Mouse (Mus musculus) urinary bladder, postnatal 36 days (tissue): ENCODE results near the gene Trappc11.

Experiments
- DNase-seq, 2 experiments: peaks; one replicate each; pipeline ENCODE4 v3.0.0; 2022; ENCODE audit warnings: low spot score in 2 of 2, mixed read lengths in 1 of 2

The Trappc11 gene

DNA sequence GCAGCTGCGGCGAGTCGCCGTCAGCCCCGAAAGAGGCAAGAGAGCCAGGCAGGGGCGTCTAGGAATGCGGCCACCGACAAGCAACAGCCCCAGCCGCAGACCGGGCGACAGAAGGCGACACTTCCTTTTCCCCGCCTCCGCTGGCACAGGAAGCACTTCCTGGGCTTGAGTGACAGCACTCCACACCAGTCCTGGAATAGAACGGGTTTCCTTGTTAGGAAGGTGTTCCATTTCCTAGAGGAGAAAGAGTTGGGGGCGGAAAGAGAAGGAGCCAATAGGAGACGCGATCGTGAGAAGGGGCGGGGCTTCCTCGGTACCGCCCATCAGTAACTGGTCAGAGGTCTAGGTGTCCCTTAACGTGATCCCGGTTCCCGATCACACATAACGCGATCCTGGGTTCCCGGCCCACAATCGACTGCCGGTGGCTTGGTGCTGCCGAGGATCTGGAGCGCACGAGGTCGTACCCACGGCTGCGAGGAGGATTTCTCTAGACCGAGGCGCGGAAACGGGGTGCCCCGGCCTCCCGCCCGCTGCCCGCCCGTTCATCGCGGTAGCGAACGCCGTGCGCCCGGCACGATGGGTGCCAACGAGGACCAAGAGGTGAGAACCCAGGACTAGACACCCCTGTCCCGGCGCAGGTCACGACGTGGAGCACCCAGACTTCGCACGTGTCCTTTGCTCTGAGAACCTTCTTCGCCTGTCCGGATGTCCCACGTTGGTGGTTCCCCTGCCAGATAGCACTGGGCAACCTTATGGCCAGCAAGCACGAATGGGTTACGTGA lies at the start of gene Trappc11, which contains the start of gene Rwdd4a:
Trappc11 (minus strand) TSS at position 127 of the 782 bp plus-strand sequence.
Rwdd4a (plus strand) TSS at position 321 of the 782 bp plus-strand sequence.
- peak; percentile 95 to 96 for DNase-seq

DNA sequence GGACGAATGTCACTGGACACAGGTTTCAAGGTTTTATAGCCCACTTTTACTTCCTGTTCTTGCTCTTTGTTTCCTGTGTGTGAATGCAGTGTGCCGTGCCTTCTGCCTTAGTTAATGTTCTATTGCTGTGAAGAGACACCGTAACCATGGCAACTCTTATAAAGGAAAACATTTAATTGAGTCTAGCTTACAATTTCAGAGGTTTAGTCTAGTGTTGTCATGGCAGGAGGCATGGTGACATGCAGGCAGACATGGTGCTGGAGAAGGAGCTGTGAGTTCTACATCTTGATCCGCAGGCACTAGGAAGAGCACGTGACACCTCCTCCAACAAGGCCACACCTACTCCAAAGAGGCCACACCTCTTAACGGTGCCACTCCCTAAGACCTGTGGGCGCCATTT lies 48.2 kb upstream of the Trappc11 start:
- DNase-seq, result no peak

DNA sequence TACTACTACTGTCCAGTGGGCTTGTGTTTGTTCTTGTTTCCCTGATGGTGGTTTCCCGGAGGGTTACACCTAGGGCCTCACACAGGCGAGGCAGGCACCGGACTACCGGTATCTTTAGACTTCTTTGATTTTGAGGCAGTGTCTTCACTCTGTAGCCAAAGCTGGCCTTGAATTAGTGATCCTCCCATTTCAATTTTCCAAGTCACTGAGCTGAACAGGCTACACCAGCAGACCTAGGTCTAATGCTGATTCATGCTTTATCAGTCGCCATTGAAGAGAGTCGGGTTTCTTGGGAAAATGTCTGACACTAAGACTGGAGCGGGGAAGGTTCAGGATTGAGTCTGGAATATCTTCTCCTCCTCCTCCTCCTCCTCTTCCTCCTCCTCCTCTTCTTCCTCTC lies 40.2 kb upstream of the Trappc11 start:
- no peak for DNase-seq

DNA sequence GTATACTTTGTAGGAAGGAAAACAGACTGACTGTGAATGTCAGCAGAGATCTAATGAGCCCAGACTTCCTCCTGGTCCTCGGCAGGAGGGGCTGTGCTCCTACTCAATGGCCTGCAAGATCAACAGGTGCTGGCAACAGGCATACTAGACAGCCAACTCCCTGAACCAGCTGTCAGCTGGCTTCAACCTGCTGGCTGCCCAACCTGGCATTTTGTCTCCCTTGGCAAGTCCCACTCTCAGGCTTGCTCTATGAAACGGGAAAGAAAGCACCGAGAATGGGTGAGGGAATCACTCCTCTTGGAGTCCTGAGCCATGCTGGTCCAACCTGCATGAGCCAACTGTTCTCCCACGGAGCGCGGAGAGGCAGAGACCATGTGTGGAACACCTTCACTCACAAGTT lies 36.9 kb upstream of the Trappc11 start:
- DNase-seq, result no peak

DNA sequence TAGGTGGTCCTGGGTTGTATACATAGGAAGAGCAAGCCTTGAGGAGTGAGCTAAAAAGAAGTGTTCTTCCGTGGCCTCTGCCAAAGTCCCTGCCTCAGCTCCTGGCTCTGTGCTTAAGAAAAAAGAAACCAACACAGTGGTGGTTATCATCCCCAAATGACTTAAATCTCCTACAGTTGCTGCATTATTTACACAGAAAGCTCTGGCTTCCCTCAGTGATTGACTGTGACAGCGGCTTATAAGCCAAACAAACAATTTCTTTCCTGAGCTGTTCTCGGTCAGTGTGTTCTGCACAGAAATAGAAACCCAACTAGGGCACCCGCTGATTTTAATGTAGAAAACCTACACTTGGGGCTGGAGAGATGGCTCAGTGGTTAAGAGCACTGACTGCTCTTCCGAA lies 34.8 kb upstream of the Trappc11 start:
- DNase-seq, result no peak

DNA sequence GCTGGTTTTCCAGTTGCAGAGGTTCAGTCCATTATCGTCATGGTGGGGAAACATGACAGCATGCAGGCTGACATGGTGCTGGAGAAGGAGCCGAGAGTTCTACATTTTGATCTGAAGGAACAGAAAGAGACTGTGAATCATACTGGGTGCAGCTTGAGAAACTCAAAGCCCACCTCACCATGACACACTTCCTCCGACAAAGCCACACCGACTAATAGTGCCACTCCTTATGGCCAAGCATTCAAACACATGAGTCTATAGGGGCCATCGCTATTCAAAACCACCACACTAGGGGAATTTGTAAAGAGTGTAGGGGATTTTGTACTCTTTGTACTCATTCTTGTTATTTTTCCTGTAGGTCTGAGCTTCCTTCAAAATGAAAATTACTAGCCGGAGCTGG lies 33.3 kb upstream of the Trappc11 start:
- no peak for DNase-seq

DNA sequence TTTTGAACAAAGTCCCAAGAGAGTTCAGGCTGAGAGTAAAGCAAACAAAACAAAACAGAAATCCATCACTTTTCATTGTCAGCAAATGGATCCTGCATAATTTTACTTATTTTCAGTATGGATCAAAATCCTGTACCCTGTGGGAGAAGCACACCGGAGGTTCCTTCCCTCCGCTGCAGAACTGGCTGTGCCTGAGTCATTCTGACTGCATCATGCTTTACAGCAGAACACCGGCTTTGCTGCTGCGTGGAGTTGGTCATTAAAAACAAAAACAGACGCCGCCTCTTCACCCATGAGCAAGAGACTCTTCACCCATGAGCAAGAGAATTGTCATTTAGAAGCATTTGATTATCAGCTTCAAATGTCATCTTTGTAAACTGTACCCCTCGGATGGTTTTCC lies 27.5 kb upstream of the Trappc11 start:
- DNase-seq, result no peak

DNA sequence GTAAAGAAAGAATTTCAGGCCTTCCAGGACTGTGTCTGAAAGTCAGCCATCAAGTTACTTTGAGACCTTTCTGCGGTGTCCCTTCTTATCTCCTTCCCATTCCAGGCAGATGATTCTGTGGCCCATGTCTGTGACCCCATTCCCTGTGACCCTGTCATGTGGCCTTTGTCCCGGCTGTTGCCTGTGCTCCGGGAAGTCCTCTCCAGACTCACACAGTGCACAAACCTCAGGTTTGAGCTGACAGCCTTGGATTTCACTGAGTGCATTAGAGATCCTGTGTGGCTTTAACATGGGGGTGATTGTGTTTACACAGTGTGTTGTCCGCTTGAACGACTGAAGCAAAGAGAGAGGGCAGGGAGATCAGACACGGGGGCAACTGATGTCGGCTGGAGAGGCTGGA lies 25.0 kb upstream of the Trappc11 start:
- no peak for DNase-seq

DNA sequence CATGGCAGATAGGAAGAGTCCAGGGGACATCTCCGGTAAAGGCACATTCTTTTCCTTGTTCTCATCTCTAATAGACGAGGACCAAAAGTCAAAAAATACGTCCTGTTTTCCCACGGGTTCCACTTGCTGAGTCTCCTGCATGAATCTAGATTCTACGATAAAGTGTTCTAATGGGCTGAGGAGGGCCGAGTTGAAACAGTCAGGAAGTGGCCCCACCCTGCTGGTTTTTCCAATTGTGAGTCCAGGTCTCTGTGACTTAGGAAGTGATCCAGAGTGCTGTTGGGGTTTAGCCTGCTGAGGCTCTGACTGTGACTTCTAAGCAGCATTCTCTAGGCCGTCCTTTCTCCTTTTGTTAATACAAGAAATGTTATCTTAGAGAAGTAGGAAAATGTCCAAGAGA lies 23.2 kb upstream of the Trappc11 start:
- no peak for DNase-seq

DNA sequence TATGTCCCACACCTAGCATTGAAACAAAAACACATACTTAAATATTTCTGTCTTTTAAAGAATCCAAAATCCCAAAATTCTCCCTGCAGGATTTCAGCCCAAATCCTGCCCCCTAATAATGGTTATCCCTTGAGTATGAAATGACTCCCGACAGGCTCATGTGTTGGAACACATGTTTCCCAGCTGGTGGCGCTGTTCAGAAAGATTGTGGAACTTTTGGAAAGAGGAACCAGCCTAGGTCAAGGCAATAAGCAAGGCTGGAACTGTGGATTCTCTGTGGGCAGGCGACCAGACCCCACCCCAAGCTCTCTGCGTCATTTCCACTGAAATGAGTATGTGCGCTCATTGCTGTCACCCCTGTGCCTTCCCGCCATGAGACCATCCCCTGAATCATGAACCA lies 20.3 kb upstream of the Trappc11 start:
- no peak for DNase-seq

DNA sequence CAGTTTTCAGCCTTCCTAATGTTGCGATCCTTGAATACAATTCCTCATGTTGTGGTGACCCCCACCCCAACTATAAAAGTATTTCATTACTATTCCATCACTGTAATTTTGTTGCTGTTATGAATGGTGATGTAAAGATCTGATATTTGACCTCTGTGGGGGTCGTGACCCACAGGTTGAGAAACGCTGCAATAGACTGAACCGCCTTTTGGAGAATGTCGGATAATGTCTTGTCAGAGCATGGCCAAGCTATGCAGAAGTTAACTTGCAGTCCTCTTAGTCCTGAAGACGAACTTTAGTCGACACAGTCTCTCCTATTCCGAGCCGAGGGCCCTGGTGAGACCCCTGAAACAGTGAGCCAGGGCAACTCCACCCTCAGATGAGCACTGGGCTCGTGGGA lies 13.8 kb upstream of the Trappc11 start:
- no peak for DNase-seq

DNA sequence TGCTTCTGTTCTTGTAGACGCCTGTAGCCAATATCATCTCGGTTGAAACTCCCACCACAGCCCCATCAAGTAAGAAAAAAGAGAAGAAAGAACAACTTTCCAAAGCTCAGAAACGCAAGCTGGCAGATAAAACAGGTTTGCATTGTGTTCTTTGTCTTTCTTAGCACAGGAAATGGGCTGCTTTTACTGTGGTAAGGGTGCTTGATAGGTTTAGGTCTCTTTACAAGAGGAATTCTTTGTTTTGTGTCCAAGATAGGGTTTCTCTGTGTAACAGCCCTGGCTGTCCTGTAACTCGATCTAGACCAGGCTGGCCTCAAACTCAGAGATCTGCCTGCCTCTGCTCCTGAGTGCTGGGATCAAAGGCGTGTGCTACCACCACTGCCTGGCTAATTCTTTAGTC lies 10.8 kb upstream of the Trappc11 start:
- DNase-seq, result no peak

DNA sequence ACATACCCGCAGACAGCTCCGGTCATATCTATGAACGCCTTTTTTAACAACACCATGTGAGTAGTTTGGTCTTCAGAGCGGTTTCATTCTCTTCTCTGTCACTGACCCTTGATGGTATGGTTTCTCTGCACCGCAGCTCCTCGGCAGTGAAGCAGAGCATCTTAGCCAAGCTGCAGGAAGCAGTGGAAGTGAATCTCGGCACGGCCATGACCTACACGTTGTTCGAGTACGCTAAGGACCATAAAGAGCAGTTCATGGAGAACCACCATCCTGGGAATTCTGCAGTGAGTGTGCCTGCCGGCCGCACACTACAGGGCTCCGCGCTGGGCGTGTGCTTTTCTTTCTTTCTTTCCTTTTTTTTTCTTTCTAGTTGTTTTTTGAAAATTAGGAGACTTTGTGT lies 9.5 kb upstream of the Trappc11 start:
- DNase-seq, result no peak

DNA sequence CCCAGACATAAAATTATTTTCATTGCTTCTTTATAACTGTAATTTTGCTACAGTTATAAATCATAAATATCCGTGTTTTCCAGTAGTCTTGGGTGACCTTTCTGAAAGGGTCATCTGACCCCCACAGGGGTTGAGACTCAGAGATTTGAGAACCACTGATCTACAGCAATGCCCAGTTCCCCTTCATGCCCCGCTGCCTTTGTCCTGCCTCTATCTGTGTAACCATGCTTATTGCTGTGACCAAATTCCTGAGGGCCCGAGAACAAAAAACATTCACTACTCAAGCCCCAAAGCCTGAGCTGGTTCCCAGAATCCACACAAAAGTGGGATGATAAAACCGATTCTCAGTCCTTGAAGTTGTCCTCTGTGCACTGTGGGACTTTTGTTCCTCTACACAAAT lies 5.1 kb upstream of the Trappc11 start:
- no peak for DNase-seq

DNA sequence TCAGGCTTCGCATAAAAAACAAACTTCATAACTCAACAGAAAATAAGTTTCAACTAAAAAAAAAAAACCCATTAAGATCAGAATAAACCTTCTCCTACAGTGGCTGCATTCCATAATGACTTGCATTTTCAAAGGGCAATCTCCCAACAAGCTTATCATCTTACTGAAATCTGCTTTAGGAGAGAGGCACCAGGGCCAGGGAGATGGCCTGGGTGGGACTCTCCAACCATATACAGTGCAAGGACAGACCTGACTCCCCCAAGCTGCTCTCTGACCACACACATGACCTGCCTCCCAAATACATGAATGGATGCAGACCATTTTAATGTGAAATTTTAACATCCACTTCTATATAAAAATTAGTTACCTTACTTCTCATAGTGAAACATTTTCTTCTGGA lies 5.2 kb downstream of the Trappc11 start:
- DNase-seq, result no peak

DNA sequence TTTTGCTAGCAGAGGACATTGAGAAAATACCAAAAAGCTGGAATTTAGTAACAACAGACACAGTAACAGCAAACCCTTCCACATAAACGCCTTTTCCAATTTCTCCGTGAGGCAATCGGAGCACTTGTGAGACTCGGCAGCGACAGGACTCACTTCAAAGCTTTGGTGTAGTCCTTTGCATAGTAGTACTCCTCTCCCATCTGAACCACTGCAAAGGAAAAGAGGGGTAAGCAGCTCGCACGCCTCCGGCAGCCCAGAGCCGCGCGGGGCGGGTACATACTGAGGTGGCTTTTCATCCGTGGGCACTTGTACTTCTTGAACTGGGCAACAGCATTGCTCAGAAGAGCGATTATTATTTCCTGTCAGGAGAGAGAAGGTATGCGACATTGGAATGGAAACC lies 19.7 kb downstream of the Trappc11 start:
- DNase-seq, result no peak

DNA sequence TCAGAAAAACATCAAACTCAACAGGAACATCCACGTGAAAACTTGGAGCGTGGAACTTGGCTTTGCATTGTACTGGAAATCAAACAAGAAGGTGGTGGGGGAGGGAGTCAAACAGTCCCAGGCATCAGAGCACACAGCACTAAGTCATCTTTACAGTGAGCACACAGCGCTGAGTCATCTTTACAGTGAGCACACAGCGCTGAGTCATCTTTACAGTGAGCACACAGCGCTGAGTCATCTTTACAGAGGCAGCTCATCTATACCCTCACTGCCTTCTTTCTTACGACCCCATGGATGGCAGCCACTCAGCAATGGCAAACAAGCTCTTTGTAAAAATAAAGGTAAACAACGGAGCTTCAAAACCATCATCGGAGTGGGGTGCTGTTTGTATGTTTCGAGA lies 22.3 kb downstream of the Trappc11 start:
- no peak for DNase-seq

DNA sequence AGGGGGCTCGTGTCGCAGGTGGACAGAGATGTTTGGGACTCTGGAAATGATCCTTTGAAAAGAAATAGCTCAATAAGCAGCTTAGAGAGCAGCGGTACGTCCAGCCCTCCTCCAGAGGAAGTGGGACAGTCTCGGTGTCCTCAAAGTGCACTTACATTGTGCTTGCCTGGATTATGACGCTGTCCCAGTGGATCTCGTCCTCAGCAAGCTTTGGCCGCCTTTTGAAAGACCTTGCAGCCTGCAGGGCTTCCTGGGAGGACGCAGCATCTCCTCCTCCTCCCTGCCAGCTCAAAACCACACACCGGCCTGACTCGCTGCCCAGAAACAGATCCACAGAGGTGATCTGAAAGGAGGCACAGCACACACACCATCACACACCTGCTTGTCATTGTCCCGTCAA lies 27.8 kb downstream of the Trappc11 start:
- no peak for DNase-seq

DNA sequence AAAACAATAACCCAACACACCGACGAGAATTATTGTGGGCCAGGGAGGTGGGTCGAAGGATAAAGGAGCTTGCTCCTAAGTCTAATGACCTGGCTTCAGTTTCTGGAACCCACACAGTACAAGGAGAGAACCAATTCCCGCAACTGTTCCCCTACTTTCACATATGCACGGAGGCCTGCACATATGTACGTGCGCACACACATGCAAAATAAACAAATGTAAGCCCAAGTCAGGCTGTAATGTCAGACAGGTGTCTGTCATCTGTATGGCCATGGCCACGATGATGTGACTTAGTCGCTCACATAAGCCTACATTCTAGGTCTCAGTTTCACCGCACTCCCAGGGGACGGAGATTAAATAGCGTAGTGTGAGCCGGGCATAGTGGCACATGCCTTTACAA lies 30.7 kb downstream of the Trappc11 start:
- no peak for DNase-seq

DNA sequence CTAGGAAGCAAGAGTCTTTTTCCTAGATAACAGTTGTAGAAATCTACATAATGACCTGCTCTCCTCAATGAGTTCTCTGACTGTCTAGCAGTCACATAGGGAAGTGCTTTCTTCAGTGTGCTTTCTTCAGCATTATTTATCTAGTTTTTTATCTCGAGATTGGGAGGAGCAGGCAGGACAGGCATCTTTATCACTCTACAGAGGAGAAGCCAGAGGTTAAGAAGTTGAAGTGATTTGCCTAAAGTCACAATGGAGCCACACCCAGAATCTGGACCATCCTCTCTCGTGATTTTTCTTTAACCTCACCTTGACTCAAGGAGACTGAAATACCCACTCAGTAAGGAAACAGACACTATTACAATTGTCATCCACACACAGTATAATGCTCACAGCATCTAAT lies 31.3 kb downstream of the Trappc11 start:
- DNase-seq, result no peak

DNA sequence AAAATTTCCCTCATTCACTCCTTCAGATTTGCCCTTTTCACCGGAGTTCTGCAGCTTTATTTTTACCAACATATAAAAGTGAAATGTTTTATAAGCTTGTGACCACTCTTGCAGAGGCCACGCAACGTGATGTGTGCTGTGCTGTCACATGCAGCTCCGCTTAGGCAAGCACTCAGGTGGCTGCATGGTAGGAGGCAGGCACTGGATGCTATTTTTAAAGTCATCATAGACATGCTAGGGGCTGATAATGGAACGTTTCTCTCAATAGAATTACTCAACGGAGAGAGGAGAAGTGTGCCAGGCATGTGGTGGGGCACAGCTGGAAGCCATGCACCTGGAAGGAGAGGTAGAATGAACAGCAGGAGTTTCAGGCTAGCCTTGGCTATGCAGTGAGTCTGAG lies 37.8 kb downstream of the Trappc11 start:
- DNase-seq, result no peak

DNA sequence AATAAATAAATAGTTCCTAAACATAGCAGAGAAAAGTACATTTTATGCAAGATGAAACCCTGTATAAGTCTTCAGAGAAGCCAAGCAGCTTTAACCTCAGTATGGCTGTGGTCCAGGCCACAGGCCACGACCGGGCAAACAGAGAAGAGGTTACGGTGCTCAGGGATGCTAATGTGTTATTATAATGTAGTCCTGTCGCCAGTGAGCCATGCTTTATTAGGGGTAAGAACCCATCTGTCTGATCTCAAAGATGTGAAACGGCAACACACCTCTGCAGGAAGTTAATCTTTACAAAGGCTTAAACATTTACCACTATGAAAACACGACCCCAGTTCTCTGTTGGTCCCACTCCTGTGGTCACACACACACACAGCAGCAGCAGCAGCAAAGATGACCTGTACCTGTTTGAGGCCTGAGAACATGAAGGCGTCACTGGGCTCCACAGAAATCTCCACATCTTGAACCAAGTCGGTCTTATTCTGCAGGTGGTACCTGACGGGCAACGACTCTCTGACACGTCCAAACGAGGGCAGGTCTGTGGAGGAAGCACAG lies 38.6 kb downstream of the Trappc11 start:
- no peak for DNase-seq

DNA sequence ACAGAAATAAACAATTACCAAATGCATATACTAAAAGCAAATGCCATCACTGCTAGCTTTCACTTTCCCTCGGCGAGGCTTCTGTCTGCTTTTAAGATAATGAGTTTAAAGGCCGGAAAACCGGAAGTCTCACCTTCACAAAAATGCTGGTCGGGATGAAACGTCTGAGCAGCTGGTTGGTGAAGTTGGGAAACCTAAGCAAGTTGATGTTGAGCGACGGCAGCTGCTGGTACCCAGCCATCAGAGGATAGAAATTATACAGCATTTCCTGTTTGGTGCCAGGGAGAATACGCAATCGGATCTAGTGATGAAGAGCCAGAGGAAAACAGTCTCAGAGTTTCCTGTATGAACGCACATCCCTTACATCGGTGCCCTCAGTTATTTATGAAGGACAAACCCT lies 40.2 kb downstream of the Trappc11 start:
- no peak for DNase-seq

DNA sequence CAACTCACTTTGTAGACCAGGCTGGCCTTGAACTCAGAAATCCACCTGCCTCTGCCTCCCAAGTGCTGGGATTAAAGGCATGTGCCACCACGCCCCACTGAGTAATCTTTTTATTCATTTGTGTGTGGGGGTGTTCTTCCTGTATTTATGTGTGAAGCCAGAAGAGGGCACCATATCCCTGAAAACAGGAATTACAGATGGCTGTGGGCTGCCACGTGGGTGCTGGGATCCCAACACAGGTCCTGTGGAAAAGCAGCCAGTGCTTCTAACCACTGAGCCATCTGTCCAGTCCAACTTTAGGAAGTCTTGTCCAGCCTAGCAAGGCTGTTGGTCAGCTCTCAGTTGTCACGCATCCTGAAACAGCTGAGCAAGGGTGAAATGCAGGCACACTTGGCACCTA lies 46.0 kb downstream of the Trappc11 start:
- no peak for DNase-seq
